Mouse (Mus musculus) spleen, postnatal 10 days (tissue): ENCODE results near the gene 4930512M02Rik.

Experiments used
- DNase-seq, 2 experiments: peaks; one replicate each; pipeline ENCODE4 v3.0.0; 2021 to 2022; ENCODE audit warnings: low spot score in 2 of 2

Gene 4930512M02Rik

DNA sequence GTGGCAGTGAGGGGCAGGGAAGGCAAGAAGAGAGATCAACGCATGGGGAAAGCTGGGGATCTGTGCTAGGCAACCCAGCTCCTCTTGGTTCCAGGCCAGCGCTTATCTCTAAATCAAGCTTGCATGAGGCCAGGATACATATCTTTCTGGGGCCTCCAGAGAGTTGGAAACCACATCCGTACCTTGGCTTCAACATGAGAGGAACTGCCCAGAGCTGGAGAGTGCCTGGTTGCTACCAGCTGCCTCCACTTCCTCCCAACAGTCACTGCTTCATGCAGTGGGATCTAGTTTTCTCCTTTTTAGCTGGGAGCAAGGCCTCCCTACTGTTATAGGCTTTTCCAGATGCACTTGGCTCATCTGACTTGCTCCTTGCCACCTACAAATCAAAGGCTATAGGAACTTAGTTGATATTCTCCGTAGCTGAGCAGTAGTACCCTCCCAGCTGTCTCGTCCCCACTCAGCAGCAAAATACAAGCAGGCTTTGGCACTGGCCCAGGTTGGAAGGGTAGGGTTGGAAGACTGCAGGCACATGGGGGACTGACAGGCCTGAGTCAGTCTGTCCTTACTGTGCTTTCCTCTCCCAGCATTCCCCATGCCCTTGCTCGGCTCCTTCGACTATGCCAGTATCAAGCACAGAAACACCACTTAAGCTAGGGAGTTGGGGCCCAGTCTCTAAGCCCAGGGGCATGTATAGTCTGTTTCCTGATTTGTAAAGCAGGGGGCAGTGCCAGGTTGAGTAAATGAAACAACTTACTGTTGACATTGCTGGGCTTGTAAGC, 63.2 kb downstream of the 4930512M02Rik start:
- peak in 1 of 2 experiments; percentile 54 for DNase-seq

DNA sequence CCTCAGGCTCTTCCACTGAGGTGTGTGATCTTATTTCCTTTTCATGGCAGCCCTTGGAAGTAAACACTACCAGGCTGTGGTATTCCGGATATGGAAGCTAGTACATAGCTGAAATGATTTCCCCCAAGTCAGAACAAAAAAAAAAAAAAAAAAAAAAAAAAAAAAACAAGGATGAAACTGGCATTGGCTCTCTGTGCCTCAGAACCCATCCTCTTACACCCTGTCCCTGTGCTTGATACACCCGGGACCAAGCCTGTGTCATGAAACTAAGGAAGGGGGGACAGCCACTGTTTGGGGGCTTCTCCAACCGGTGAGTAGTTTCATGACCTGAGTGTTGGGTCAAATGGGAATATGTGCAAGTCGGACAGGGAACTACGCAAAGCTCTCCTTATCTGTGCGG, 66.5 kb downstream of the 4930512M02Rik start:
- DNase-seq, result no peak

DNA sequence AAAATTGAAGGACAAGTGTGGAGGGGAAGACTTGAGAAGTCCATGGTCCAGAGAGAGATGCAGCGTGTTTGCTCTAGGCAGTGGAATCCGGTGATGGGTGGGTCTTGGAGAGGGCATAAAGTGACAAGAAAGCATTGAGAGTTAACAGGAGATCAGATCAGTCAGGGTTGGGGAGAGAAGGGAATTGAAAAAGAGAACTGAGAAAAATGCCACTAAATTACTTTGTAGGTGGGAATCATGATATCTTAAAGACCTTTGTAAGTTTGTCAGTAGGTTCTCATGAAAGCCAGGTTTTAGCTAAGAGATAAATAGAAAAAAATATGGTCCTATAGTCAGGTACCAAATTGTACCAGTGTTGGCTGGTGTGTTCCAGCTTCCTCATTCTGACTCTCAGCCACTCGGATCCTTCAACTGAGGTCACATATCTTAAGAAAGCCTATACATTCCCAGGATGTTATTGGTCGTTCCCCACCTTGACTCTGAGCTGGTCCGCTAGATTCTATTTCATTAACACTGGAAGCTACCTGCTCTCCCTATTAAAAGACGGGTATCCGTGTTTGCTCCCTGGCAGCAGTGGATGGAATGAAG, 68.4 kb downstream of the 4930512M02Rik start:
- no peak for DNase-seq

DNA sequence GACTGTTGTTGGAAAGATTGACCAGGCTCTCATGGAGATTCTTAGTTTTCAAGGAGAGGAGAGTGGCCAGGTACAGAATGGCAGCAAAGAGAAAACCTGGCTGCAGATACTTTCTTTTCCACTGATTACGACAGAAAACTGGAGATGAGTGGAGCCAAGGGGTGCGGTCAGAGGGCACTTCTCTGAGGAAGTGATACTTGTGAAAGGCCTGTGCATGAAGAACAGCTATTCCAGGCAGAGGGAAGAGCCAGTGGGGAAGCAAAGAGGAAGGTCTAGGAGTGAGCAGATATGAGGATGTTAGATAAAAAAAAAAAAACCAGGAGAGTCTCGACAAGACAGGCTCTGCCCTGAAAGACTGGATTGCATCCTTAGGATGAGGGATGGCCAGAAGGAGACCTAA, 69.0 kb downstream of the 4930512M02Rik start:
- no peak for DNase-seq

DNA sequence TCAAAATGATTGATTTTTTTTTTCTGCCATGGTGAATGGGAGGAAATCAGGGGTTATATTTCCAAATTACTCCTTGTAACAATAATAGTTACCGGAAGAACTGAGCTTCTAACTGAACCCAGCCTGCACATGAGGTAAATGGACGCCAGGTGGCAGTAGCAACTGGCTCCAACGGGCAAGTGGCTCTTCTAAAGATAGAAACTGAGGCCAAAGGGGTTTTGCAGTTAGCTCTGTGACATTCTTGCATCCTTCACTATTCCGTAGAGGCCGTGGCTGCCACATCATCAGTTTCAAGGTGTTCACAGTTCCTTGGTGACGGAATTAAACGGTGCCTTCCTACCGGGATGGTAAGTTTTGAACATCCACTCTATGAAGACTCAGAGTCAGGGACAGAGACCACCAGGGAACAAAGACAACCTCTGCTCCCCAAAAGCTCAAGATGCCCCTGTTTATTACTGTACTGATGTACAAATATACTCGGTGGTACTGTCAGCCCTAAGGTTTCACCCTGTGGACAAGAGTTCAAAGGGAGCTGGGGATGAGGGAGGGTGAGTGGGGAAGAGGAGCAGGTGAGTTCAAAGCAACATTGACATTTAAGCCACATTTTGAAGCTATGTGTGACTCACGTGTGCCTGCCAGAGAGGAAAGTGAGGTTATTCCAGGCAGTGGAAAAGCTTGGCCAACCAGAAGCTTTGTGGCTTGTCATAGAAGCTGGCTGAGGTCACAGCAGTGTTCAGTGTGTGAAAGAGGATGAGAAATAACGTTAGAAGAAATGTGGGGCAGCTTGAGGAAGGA, 70.3 kb downstream of the 4930512M02Rik start:
- peak; percentile 73 to 85 for DNase-seq

DNA sequence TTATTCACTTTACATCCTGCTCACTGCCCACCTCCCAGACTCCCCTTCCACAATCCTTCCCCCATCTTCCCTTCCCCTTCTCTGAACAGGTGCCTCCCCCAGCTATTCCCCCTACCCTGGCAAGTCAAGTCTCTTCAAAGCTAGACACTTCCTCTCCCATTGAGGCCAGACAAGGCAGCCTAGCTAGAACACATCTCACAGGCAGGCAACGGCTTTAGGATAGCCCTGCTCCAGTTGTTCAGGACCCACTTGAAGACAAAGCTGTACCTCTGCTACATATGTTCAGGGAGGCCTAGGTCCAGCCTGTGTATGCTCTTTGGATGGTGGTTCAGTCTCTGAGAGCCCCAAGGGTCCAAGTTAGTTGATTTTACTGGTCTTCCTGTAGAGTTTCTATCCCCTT, 71.4 kb downstream of the 4930512M02Rik start:
- no peak for DNase-seq

DNA sequence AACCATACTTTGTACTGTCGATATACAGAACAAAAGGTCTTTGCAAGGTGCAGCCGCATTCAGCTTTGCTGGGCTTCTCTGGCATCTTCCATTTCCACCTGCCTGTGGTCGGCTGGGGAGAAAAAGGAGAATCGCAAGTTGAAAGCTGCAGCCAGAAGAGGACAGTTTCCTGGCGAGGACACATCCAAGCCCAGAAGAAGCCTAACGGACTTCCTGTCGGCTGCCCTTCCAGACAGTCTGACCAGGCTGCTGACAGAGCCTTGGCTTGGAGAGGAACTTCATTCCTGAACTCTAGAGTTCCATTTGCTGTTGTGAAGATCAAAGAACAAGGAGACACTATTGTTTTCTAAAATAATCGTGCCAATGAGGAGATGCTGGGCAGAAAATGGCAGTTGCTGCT, 72.1 kb downstream of the 4930512M02Rik start:
- DNase-seq, result no peak

DNA sequence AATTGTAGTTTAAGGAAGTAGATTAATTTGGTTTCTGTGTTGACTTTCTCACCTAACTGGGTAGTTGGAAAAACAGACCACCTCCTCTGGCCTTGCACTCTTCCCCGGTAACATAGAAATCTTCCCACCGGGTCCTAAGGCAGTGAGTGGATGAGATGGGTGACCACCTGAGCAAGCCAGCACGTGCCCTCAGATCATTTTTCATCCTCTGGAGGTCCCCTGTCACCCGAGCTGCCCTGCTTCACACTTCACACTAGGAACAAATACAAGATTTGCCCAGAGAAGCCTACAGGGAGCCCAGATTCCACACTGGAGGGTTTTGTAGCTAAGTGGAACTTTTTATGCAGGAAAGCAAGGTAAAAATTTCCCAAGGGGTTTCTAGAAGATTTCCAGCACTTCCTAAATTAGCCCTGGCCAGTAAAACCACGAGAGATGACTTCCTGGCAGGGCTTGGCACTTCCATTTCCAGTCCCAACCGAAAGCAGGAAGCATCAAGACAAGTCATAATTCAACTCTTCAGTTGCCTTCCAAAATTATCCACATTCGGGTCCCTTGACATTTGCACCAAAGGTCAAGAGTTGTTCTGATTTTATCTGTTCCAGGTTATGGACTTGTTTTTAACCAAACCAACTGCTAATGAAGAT, 79.9 kb downstream of the 4930512M02Rik start:
- no peak for DNase-seq

DNA sequence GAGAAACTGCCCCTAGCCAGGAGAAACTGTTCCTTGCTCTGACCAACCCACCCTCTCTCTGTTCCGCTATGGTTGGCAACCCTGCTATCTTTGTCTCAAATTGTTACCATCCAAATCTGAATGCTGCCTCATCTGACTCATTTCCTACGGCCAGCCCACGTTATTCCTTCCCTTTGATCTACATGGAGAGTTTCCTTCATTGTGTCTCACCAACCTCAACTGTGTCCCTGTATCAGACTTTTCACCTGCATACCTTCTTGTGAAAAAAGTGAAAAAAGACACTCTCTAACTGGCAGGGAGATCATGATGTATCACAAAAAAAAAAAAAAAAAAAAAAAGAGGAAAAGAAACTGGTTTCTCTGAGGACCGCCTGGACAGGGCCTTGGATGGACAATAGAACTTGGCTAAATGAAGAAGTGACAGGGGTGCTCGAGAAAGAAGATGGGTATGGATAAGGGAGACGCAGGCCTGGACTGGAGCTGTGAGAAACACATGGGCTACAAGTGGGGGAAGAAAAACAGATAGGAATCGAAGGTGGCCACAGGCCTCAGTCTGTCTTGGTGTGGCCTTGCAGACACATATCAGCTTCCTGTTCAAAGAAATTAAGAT, 80.6 kb downstream of the 4930512M02Rik start:
- DNase-seq, result no peak

DNA sequence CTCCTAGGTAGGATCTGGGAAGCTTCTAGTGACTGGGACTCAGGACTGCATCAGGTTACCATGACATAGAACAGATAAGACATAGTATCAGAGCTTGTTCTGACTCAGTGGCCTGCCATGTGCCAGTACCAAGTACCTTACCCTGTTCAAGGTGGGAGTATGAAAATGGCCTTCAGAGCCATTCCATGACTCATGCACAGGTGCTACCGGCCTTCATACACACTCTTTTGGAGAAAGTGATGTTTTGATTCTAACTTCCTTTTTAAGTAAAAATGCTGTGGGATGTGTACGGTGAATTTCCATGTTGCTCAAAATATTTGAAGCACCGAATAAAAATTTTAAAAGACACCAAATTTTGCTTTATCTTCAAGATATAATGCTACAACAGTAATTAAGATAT, 81.7 kb downstream of the 4930512M02Rik start:
- no peak for DNase-seq
